Mouse (Mus musculus): Measurements from ENCODE around the gene Svbp. TPM values are rescaled to one million over a fixed set of nuclear protein-coding genes. Genes with fewer than 3 reads are reported as not detected.

Gene Svbp
- polyA plus RNA-seq, 1 experiment from 2014 or later, result 123 TPM

GRCm38 (mm10) chr4:119238661-119239060 is 43.6 kb downstream of the Svbp start:
- H3K36me3 ChIP-seq (ENCODE audit: control insufficient read depth, insufficient read depth, low read length), result peaks cover 13% of the 10 kb centered on the region

GRCm38 (mm10) chr4:119239181-119239682 is 44.1 kb downstream of the Svbp start:
- ATAC-seq (ENCODE audit: low read depth), result peak; percentile 71
- 0 out of 2 replicates have a peak, but pooled peaks cover 3% of the 10 kb centered on the region for H3K4me1 ChIP-seq (replicated peaks; ENCODE audit: control insufficient read depth, insufficient read depth, low read length)
- H3K36me3 ChIP-seq (ENCODE audit: control insufficient read depth, insufficient read depth, low read length), result peaks cover 13% of the 10 kb centered on the region
- peak overlapping the region; percentile 41; the same call in 1 of the 2 replicates for H3K9ac ChIP-seq (ENCODE audit: low read length)
- 37% methylated on average over 12 of the region's 12 CpGs for WGBS
- H3K4me3 ChIP-seq (ENCODE audit: low read length), result no peak overlapping the region
- peak overlapping the region; percentile 29; the same call in 1 of the 2 replicates for H3K27ac ChIP-seq (ENCODE audit: low read length)
- no peaks in the 10 kb centered on the region for H3K27me3 ChIP-seq (ENCODE audit: control insufficient read depth, insufficient read depth, low read depth, low read length)
- H3K4me2 ChIP-seq (ENCODE audit: low read depth, low read length), result peak overlapping the region; percentile 25
- no peaks in the 10 kb centered on the region for H3K9me3 ChIP-seq (ENCODE audit: control insufficient read depth, low read length)

More at GRCm38 (mm10) chr4:119238661-119239060, 43.6 kb downstream of the Svbp start:
- H3K27ac ChIP-seq (ENCODE audit: low read length), result no peak overlapping the region
- ATAC-seq (ENCODE audit: low read depth), result no peak
- no peak overlapping the region for H3K4me3 ChIP-seq (ENCODE audit: low read length)
- H3K4me1 ChIP-seq (replicated peaks; ENCODE audit: control insufficient read depth, insufficient read depth, low read length), result peaks cover 3% of the 10 kb centered on the region; the same call in 1 of the 2 replicates
- H3K9ac ChIP-seq (ENCODE audit: low read length), result no peak overlapping the region
- H3K27me3 ChIP-seq (ENCODE audit: control insufficient read depth, insufficient read depth, low read depth, low read length), result no peaks in the 10 kb centered on the region
- H3K9me3 ChIP-seq (ENCODE audit: control insufficient read depth, low read length), result no peaks in the 10 kb centered on the region
- no peak overlapping the region for H3K4me2 ChIP-seq (ENCODE audit: low read depth, low read length)
- WGBS, result 68% methylated on average over 3 of the region's 3 CpGs

GRCm38 (mm10) chr4:119241664-119242063 is 46.6 kb downstream of the Svbp start:
- ATAC-seq (ENCODE audit: low read depth), result no peak
- H3K4me3 ChIP-seq (ENCODE audit: low read length), result no peak overlapping the region
- H3K4me1 ChIP-seq (replicated peaks; ENCODE audit: control insufficient read depth, insufficient read depth, low read length), result peaks cover 18% of the 10 kb centered on the region
- no peak overlapping the region for H3K9ac ChIP-seq (ENCODE audit: low read length)
- H3K27me3 ChIP-seq (ENCODE audit: control insufficient read depth, insufficient read depth, low read depth, low read length), result no peaks in the 10 kb centered on the region
- no peak overlapping the region for H3K27ac ChIP-seq (ENCODE audit: low read length)
- 85% methylated on average over 14 of the region's 14 CpGs for WGBS
- no peaks in the 10 kb centered on the region for H3K9me3 ChIP-seq (ENCODE audit: control insufficient read depth, low read length)
- H3K4me2 ChIP-seq (ENCODE audit: low read depth, low read length), result no peak overlapping the region
- peaks cover 13% of the 10 kb centered on the region for H3K36me3 ChIP-seq (ENCODE audit: control insufficient read depth, insufficient read depth, low read length)

GRCm38 (mm10) chr4:119242571-119242970 is 47.5 kb downstream of the Svbp start:
- peaks cover 7% of the 10 kb centered on the region; the same call in 1 of the 2 replicates for H3K36me3 ChIP-seq (ENCODE audit: control insufficient read depth, insufficient read depth, low read length)
- no peaks in the 10 kb centered on the region for H3K27me3 ChIP-seq (ENCODE audit: control insufficient read depth, insufficient read depth, low read depth, low read length)
- peaks cover 21% of the 10 kb centered on the region for H3K4me1 ChIP-seq (replicated peaks; ENCODE audit: control insufficient read depth, insufficient read depth, low read length)
- no peak overlapping the region for H3K4me2 ChIP-seq (ENCODE audit: low read depth, low read length)
- H3K9ac ChIP-seq (ENCODE audit: low read length), result no peak overlapping the region
- no peak for ATAC-seq (ENCODE audit: low read depth)
- 90% methylated on average over 12 of the region's 12 CpGs for WGBS
- no peaks in the 10 kb centered on the region for H3K9me3 ChIP-seq (ENCODE audit: control insufficient read depth, low read length)
- H3K27ac ChIP-seq (ENCODE audit: low read length), result no peak overlapping the region
- H3K4me3 ChIP-seq (ENCODE audit: low read length), result no peak overlapping the region

- H3K36me3 ChIP-seq (ENCODE audit: control insufficient read depth, insufficient read depth, low read length), result peaks cover 10% of the 10 kb centered on the region; the same call in 1 of the 2 replicates
- H3K9ac ChIP-seq (ENCODE audit: low read length), result no peak overlapping the region
- peak overlapping the region; percentile 61; the same call in 1 of the 2 replicates for H3K27ac ChIP-seq (ENCODE audit: low read length)
Measured at GRCm38 (mm10) chr4:119244468-119245240, 49.5 kb downstream of the Svbp start.

GRCm38 (mm10) chr4:119245556-119245955 is 50.5 kb downstream of the Svbp start:
- peak overlapping the region; percentile 61 for H3K27ac ChIP-seq (ENCODE audit: low read length)
- no peaks in the 10 kb centered on the region for H3K27me3 ChIP-seq (ENCODE audit: control insufficient read depth, insufficient read depth, low read depth, low read length)
- no peak overlapping the region for H3K4me3 ChIP-seq (ENCODE audit: low read length)
- no peak overlapping the region for H3K4me2 ChIP-seq (ENCODE audit: low read depth, low read length)
- peaks cover 27% of the 10 kb centered on the region for H3K4me1 ChIP-seq (replicated peaks; ENCODE audit: control insufficient read depth, insufficient read depth, low read length)
- WGBS, result 25% methylated on average over 7 of the region's 7 CpGs
- no peaks in the 10 kb centered on the region for H3K9me3 ChIP-seq (ENCODE audit: control insufficient read depth, low read length)
- peak; percentile 31 for ATAC-seq (ENCODE audit: low read depth)
- H3K9ac ChIP-seq (ENCODE audit: low read length), result peak overlapping the region; percentile 21; the same call in 1 of the 2 replicates
- H3K36me3 ChIP-seq (ENCODE audit: control insufficient read depth, insufficient read depth, low read length), result peaks cover 10% of the 10 kb centered on the region; the same call in 1 of the 2 replicates

More at GRCm38 (mm10) chr4:119244468-119245240, 49.5 kb downstream of the Svbp start:
- ATAC-seq (ENCODE audit: low read depth), result peak; percentile 3; the same call in 1 of the 2 replicates
- H3K27me3 ChIP-seq (ENCODE audit: control insufficient read depth, insufficient read depth, low read depth, low read length), result no peaks in the 10 kb centered on the region
- H3K4me1 ChIP-seq (replicated peaks; ENCODE audit: control insufficient read depth, insufficient read depth, low read length), result peaks cover 27% of the 10 kb centered on the region
- H3K9me3 ChIP-seq (ENCODE audit: control insufficient read depth, low read length), result no peaks in the 10 kb centered on the region
- H3K4me2 ChIP-seq (ENCODE audit: low read depth, low read length), result no peak overlapping the region
- no peak overlapping the region for H3K4me3 ChIP-seq (ENCODE audit: low read length)
- WGBS, result 71% methylated on average over 22 of the region's 22 CpGs

GRCm38 (mm10) chr4:119245961-119246360 is 50.9 kb downstream of the Svbp start:
- WGBS, result 86% methylated on average over 9 of the region's 9 CpGs
- H3K36me3 ChIP-seq (ENCODE audit: control insufficient read depth, insufficient read depth, low read length), result peaks cover 10% of the 10 kb centered on the region; the same call in 1 of the 2 replicates
- H3K9ac ChIP-seq (ENCODE audit: low read length), result no peak overlapping the region
- no peak overlapping the region for H3K4me2 ChIP-seq (ENCODE audit: low read depth, low read length)
- H3K4me3 ChIP-seq (ENCODE audit: low read length), result no peak overlapping the region
- no peak overlapping the region; the same call in 1 of the 2 replicates for H3K27ac ChIP-seq (ENCODE audit: low read length)
- ATAC-seq (ENCODE audit: low read depth), result no peak
- H3K4me1 ChIP-seq (replicated peaks; ENCODE audit: control insufficient read depth, insufficient read depth, low read length), result peaks cover 27% of the 10 kb centered on the region
- H3K27me3 ChIP-seq (ENCODE audit: control insufficient read depth, insufficient read depth, low read depth, low read length), result no peaks in the 10 kb centered on the region
- no peaks in the 10 kb centered on the region for H3K9me3 ChIP-seq (ENCODE audit: control insufficient read depth, low read length)

GRCm38 (mm10) chr4:119246688-119247225 is 51.7 kb downstream of the Svbp start:
- 0 out of 2 replicates have a peak, but pooled peaks cover 6% of the 10 kb centered on the region for H3K36me3 ChIP-seq (ENCODE audit: control insufficient read depth, insufficient read depth, low read length)
- no peak overlapping the region for H3K9ac ChIP-seq (ENCODE audit: low read length)
- no peaks in the 10 kb centered on the region for H3K9me3 ChIP-seq (ENCODE audit: control insufficient read depth, low read length)
- 77% methylated on average over 14 of the region's 14 CpGs for WGBS
- ATAC-seq (ENCODE audit: low read depth), result no peak
- H3K4me1 ChIP-seq (replicated peaks; ENCODE audit: control insufficient read depth, insufficient read depth, low read length), result peaks cover 27% of the 10 kb centered on the region
- no peaks in the 10 kb centered on the region for H3K27me3 ChIP-seq (ENCODE audit: control insufficient read depth, insufficient read depth, low read depth, low read length)
- H3K4me2 ChIP-seq (ENCODE audit: low read depth, low read length), result no peak overlapping the region
- H3K27ac ChIP-seq (ENCODE audit: low read length), result no peak overlapping the region
- H3K4me3 ChIP-seq (ENCODE audit: low read length), result no peak overlapping the region

Data from lung, embryonic 16.5 days (tissue).